Mouse (Mus musculus): Measurements from ENCODE around the gene Capg.
A peak's percentile ranks its signal among the peaks of the same experiment; 100 is the strongest.
"Not testable (repeated sequence)": the region's sequence is repeated elsewhere in the genome, so short reads cannot be mapped to it uniquely, and the experiment has no call there.

Capg gene

DNA sequence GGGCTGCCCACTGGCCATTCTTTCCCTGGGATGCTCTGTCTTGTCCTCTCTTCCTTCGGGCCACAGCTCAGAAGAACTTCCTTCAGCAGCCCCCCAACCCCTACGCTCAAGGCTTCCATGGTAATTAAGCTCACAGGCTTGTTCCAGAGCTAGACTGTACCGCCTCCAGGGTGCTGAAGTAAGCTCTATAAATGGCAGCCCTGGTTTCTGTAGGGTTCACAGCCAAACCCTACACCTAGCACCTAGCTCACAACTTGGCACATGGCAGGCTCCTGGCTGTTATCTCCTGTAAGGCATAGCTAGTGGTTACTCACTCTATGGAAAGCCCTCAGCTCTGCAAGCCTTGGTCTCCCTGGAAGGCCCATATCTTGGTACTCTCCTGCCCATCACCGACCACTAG, 11.6 kb upstream of the Capg start:
- no peak for DNase-seq (ENCODE audit: low read depth, low spot score)

DNA sequence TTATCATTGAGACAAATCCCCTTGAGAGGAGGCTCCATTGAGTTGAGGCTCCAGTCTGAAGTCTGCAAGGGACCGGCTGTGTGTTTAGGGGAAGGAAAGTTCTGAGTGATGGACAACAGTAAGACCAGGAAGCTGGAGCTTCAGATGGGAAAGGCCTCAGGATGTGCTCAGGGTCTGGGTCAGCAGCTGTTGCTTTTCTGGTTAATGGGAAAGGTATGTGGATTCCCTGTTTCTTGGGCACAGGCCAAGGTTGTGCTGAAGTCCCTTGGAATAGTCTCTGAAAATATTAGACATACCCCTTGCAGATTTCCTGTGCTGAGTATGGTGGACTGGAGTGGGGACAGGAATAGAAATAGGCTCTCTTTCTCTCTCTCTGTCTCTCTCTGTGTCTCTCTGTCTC, 10.6 kb upstream of the Capg start:
- not testable (repeated sequence) for DNase-seq (ENCODE audit: low read depth, low spot score)

DNA sequence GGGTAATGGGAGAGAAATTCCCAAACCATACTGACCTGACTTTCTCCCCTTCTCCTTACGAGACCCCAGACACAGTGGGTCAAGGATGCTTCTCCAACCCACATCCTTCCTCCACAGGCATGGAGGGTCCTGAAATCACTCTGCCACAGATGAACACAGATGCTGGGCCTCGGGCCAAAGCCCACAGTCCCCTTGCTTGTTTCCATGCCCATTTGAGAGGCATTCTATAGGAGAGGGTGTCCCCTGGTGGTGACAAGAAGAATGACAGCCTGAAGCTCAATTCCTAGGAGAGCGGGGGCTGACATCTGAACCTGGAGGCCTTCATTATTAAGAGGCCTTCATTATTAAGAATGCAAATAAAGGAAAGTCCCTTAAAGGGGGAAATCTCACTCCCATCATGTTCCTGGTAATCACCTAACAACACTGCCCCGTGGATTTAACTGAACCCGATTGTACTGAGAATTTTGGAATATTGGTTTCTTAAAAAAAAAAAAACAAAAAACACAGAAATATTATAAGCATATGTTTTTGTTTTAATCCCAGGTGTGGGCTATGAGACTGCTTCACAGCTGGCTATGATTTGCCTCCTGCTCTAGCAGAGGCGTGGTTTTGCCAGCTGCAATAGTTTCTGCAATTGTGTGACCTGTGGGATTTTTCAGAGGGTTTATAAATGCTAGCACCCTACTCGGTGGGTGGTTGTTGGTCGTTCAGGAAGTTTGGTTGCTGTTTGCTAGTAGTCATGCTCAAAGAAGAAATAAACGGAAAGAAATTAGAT, 10.0 kb upstream of the Capg start:
- peak; percentile 36 for DNase-seq (ENCODE audit: low read depth, low spot score)

DNA sequence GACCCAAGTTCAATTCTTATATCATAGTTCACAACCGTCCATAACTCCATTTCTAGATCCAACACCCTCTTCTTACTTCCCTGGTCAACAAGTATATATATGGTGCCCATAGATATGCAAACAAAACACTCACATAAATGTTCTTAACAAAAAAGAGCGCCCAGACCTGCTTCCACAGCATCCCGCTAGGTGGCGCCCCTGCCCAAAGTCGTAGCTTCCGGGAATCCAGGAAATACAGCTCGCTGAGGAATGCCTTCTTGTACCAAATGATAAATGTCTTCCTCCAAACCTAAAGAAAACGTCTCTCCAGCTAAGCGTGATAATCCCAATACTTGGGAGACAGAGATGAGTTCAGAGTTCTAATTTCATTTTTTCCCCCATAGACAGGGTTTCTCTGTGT, 9.0 kb upstream of the Capg start:
- peak; percentile 57 for DNase-seq (ENCODE audit: low read depth, low spot score)

DNA sequence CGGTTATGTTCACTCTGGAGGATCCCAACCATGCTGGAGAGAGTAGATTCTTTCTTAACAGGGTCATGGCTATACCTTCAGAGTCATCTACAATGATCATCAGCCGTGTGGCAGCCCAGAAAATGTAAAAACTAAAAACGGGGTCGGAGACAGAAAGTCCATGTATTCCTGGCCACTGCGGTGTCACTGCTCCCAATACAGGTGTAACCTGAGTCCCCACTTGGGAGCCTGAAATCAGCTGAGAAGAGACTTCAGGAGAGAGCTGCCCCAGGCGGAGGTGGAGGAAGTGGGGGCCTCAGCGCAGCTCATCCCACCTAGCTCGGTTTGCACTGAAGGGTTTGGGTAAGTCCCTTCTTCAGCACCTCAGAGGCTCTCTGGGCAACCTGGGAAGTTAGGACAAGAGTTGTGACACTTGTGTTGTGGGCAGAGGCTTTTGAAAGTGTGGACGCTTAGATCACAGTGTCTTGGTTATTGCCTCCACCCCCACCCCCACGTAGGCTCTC, 6.1 kb upstream of the Capg start:
- DNase-seq (ENCODE audit: low read depth, low spot score): no peak

DNA sequence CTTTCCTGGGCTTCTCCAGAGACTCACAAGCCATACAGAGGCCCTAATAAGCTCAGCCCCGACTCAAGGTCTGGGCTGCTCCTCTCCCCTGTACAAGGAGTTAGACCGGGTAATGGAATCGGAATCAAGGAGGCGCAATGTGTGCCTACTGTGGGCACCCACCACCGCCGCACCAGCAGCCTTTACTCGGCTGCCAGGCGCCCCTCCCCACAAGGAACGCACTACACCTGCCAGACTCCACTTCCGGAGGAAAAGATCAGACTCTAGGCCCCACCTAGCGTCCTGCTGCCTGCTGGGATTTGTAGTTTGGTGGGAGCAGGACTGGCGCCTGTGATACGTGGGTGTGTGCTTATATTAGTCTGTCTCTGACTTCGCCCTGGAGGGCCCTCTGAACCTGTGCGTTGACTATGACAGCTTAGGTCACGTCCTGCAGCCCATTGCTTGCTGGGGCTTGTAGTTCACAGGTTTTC, 5.6 kb upstream of the Capg start:
- DNase-seq (ENCODE audit: low read depth, low spot score): peak; percentile 51

DNA sequence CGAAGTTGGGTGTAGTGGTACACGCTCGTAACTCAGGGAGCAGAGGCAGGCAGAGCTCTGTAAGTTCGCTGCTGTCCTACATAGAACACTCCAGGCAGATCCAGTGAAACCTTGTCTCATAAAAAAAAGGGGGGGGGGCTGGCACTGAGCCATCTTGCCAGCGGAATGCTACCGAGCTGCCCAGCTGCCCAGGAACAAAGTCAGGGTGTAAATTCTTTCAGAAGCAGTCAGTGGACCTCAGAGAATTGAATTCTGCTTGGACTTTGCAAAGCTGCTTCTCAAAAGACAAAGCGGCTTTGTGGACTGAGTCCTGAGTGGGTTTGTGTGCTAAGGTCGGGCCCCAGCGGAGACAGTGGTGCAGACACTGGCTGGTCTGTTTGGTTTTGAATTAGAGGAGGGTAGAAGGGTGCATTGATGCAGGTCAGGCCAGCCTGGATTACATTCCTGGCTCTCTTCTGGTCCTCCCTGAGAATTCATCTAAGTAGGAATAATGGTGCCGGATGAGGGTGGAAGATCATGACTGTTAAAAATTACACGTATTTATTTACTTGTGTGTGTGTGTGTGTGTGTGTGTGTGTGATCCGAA, 833 bp upstream of the Capg start:
- DNase-seq (ENCODE audit: low read depth, low spot score): no peak

DNA sequence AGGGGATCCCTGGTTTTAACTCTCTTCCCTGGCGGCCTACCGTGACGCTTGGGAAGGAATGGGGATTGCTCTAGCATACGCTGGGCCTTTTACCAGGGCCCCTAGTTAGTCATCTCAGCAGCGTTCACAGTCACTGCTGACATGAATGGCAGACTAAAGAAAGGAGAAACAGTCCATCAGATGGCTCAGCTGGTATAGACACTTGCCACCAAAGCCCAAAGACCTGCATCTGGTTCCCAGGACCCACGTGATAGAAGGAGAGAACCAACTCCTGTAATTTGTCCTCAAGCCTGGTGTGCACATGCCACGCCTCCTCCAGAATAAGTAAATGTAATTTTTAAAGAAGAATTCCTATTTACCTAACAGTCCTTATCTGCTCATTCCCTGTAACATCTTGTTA, 1.2 kb downstream of the Capg start:
- DNase-seq (ENCODE audit: low read depth, low spot score): no peak

DNA sequence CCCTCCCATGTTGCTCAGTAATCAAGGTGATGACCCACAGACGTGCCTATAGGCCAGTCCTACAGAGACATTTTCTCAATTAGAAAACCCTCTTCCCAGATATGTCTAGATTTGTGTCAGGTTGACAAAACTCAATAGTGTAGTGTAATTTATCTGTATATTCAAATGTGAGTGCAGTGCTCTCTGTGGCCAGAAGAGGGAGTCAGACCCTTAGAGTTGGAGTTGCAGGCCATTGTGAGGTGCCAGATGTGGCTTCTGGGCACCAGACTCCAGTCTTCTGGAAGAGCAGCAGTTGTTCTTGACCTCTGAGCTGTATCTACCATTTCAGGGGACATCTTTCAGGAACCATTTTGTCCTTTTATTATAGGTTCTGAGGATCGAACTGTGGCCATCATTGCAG, 2.9 kb downstream of the Capg start:
- DNase-seq (ENCODE audit: low read depth, low spot score): no peak

DNA sequence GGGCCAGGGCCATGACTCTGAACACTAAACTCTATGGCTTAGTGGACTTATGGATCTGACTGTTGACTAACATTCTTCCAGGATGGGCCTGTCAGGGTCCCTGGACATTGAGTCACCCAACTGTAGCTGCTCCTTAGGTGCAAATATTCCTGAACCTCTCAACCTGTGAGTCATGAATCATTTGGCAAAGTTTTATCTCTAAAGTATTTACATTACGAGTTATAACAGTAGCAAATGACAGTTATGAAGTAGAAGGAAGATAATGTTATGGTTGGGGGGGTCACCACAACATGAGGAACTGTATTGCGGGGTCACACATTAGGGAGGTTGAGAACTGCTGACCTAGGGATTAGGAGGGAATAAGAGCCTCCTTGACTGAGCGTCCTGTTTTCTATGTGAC, 3.7 kb downstream of the Capg start:
- no peak for DNase-seq (ENCODE audit: low read depth, low spot score)

DNA sequence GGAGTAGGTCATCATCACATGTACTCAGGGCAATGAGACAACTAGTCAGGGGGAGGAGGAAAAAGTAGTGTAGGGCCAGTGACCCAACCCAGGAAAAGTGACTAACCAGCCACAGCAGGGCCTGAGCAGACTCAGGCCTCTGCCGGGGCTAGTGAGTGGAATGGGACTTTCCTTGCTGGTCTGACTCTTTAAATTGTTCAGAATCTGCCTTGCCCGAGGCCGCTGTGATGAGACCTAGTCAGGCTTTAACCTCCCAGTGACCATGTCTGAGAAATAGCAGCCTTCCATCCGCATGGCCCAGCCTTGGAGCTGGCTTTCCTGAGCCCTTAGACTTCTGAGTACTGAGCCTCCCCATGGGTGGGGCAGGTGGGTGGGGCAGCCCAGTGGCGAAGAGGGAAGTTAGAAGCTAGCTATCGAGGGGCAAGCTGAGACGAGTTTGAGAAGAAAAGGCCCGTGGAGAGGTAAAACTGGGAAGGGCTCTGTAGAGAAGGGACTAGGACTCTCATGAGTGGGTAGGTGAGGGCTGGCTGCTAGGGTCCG, 4.9 kb downstream of the Capg start:
- DNase-seq (ENCODE audit: low read depth, low spot score): peak; percentile 28

DNA sequence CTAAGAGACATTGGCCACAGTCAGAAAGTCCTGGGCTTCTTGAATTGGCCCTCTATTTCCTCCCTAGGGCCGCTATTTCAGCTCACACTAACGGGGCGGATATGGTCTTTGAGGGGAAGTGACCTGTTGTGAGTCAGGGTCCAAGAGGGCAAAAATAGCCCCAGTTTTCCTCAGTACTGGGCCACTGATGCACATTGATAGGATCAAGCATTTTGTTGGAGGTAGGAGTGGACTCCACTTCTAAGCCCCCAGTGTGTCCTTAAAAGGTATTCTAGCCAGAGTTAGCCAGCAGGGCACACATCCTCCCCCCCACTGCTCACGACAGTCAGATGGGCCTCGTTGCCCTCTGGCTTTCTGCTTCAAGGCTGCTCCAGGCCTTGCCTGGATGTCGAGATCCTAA, 5.8 kb downstream of the Capg start:
- DNase-seq (ENCODE audit: low read depth, low spot score): no peak

DNA sequence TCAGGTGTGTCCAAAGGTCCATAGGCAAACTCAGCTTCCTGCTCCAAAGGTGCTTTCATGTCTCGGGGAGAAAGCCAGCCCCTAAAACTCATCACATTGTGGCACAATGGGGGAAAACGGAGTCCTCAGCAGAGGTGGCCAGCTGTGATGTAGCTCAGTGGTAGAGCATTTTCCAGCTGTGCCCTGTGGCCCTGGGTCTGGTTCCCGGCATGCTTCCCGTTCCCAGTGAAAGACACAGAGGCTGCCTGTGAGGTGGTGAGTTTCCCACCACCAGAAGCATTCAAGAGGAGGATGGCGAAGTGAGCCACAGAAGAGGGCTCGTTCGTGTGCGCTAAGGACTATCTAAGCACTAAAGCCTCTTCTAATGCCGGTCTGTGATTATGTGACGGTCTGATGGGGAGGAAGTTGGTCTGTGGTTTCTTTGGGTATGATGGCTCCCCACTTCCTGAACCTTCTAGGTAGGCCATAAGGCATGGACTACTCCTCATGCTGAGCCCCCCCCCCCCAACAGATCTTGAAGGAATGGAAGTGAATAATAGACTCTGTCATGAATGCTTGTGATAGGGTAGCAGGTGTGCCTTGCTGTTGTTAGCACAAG, 6.4 kb downstream of the Capg start:
- DNase-seq (ENCODE audit: low read depth, low spot score): no peak

DNA sequence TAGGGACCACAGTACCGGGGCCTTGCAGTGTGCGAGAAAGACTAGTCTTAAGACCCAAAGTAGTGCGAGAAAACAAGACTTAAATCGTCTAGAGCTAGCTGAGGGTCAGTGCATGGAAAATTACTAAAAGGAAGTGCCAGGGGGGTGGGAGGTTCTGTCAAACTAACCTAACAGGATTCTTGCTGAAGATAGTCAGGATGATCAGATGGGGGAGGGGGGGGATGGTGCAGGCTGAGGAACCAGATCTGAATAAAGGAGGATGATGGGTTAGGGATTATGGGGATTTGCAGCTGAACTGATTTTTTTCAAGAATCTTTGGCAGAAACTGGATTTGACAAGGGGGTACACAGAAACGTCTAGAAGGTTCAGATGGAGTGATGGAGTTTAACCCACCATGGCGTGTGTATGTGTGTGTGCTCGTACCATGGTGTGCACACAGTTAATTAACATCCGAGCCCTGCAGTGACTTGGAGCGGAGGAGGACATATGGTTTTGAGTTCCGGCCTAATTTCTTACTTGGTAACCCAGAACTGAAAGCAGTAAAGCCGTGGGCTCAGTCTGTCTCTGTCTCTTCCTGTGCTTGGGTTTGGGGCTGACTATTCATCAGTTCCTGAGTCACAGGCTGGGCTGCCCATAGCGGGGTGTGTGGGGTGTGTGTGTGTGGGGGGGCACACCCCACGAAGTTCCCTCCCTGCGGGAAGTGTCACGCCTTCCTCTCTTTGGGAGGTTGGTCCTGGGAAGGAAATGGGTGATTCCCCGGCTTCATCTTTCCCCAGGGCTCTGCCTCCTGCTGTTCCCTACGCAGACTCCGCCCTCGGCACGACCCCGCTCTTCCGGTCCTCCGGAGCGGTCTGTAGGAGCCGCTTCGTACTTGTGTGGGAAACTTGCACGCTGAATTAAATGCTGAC, 8.2 kb downstream of the Capg start:
- no peak for DNase-seq (ENCODE audit: low read depth, low spot score)

DNA sequence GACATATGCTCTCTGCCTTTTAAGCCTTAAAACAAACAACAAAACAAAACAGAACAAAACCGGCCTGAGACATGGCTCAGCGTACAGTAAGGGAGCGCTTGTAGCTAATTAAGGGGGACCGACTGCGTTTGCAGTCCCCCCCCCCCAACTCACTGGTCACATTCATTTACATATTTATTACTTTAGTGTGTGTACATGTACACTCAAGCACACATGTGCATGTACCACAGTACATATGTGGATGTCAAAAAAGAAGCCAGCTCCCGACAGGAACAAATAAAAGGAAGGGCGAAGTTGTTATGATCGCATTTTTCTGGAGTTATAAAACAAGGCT, 8.9 kb downstream of the Capg start:
- no peak for DNase-seq (ENCODE audit: low read depth, low spot score)

DNA sequence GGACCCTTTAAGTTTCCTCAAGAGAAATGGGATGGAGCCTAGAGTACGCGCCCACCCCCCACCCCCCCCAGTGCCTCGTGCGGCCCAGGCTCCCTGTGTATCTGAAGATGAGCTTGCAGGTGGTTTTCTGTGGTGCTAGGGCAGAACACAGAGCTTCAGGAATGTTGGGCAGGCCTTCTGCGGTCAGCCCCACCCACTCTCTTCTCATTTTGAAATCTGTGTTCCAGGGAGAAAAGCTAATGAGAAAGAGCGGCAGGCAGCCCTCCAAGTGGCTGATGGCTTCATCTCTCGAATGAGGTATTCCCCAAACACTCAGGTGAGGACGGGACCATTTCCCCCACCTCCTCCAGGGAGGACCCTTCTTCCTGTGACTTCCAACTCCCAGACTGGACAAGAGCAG, 16.6 kb downstream of the Capg start:
- DNase-seq (ENCODE audit: low read depth, low spot score): no peak

DNA sequence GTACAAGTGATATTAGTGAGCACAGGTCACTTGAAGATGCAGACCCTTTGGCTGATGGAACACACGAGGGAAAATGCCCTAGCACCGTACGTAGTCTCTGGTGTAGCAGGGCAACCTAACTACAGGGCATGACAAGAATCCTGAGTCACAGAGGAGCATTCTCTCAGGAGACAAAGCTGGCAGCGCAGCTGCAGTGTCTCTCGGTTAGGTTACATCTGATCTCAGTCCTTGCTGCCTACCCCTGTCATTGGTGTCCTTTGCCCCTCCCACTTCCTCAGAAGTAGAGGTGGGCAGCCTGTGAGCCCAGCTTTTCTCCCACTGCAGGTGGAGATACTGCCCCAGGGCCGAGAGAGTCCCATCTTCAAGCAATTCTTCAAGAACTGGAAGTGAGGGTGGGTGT, 18.3 kb downstream of the Capg start:
- DNase-seq (ENCODE audit: low read depth, low spot score): no peak

DNA sequence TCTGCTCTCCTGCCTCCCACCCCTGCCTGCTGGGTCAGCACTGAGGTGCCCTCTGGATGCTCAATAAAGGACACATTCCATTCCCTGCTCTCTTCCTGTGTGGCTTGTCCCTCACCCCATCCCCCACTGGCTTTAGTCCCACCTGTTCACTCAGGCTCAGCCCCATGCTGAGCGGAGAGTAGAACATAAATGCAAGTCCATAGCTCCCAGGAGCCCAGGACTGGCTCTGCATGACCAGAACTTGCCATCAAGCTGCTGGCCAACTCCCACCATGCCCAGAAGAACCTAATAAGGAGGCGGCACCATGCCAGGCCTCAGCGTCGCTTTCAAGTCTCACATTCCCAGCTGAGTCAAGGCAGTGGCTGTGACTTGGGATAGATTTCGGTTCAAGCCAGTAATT, 18.7 kb downstream of the Capg start:
- DNase-seq (ENCODE audit: low read depth, low spot score): no peak

DNA sequence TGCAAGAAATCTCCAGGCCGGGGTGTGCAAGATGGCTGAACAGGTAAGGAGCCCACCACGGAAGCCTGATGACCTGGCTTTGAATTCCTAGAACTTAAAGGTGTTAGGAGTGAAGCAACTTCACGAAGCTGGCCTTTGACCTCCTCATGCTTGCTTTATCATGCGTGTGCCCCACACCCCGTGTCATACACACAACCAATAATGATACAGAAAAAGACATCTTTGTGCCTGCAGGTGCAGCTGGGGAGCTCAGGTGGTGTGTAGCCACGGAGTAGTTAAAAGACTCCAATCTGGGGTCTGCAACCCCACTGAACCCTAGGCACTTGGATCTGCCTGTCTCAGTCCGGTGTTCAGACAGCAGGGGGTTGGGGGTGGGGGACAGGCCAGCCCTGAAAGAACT, 21.3 kb downstream of the Capg start:
- DNase-seq (ENCODE audit: low read depth, low spot score): no peak

DNA sequence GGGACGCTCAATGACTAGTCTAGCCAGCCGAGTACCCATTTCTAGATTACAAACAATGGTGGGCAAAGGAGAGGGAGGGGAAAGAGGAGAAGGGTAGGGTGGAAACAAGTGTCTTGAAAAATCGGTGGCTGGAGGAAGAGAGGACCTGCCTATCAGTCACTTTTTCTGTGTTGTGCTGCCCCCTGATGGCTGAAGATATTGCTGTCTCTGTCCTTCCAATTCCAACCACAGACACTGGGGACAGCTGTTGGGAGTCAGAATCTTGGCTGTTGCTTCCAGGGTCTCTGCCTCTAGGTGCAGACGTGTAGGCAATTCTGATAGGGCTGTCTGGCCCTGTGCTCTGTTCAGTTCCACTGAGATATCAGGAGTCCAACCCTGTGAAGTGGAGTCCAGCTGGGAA, 21.9 kb downstream of the Capg start:
- peak; percentile 42 for DNase-seq (ENCODE audit: low read depth, low spot score)

DNA sequence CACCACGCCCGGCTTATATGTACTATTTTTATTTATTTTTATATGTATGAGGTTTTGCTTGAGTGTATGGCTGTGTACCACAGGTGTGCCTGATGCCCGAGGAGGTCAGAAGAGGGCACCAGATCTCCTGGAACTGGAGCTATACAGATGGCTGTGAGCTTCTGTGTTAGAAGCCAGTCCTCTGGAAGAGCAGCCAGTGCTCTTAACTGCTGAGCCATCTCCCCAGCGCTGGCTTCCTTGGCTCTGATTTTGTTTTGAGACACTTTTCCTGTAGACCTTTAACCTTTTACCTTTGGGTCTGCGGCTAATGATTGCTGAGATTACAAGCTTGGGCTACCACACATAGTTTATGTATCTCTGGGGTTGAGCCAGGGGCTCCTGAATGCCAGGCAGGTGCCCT, 23.3 kb downstream of the Capg start:
- DNase-seq (ENCODE audit: low read depth, low spot score): no peak

DNA sequence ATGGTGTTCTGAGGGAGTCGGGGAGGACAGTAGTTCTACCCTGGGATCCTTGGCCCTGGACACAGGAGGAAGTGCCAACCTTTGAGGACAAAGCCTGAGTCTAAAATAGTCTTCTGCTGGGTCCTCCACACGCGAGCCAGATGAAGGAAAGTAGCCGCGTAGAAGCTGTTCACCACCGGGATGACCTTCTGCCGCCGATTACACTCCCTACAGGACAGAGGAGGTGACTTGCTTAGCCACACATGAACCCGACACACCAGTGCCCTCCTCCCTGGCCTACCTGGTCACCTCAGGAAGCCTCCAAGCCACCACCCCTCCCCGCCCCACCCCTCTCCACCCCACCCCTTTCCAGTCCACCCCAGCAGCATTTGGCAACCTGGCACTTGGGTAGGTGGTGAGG, 24.5 kb downstream of the Capg start:
- DNase-seq (ENCODE audit: low read depth, low spot score): no peak

Measured in c-Kit-negative CD71-positive TER-119-positive erythroid progenitor cells, embryonic 14.5 days (primary cell).